Mouse (Mus musculus) lung, adult 2 months (tissue): ENCODE measurements around the gene Fkbp7.

Experiments used
- CTCF ChIP-seq: fragments of 200-500 bp; IDR thresholded peaks from 2 replicates; pipeline ENCODE4 v1.5.1; 2011; ENCODE audit warnings: mild to moderate bottlenecking, low read length, control low read depth; ENCODE audit not compliant: insufficient read depth
- POLR2A ChIP-seq: fragments of 200-500 bp; IDR thresholded peaks from 2 replicates; pipeline ENCODE4 v1.6.1; 2011; ENCODE audit warnings: low read depth, mild to moderate bottlenecking, control low read depth, low read length, borderline replicate concordance; ENCODE audit errors: extremely low read depth

DNA sequence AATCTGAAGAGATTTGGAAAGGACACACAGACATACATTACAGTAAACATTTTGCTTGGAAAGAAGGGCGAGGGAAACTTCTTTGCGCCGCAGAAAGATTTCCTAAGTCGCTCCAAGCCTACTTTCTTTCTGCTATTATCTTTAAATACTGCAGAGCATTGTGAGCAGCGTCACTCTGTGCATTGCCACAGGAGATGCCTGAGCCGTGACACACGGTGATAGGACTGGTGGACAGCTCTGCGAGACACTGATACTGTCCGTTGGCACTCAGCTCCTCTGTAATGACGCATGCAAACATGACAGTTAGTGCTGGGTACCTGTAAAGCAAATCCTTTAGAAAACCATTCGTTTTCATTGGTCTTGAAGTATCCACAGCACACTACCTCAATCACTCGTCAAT lies 42.6 kb downstream of the Fkbp7 start:
- TF ChIP-seq CTCF, result no peak
- no peak for TF ChIP-seq POLR2A
